Mouse (Mus musculus): Measurements from ENCODE around the gene Fabp1. TPM values are rescaled to one million over a fixed set of nuclear protein-coding genes. Genes with fewer than 3 reads are reported as not detected.

Gene Fabp1
- 6.0 TPM for polyA plus RNA-seq (2015; fragmentation: Illumina TruSeq; extraction: RNeasy Lipid Tissue Mini Kit (QIAGEN cat#74804); ENCODE audit: insufficient read depth, low replicate concordance)

DNA sequence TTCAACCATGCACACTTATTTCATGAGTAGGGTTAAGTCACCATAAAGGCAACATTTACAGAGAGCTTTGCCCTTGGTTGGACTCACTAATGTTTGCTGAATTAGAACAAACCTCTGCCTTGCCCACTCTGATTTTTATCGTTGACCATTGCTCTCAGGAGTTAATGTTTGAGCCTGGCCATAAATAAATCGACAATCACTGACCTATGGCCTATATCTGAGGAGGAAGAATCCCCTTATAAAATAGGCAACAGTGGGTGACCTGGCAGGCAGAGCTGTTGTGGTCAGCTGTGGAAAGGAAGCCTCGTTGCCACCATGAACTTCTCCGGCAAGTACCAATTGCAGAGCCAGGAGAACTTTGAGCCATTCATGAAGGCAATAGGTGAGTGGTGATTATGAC, at the start of gene Fabp1:
Gene Fabp1 (plus strand): TSS at position 216 of the 400 bp plus-strand sequence.

Other genes starting within 250 kb of the Fabp1 start
- not detected for gene Foxi3, start 243.3 kb upstream of the Fabp1 start, polyA plus RNA-seq (2015; fragmentation: Illumina TruSeq; extraction: RNeasy Lipid Tissue Mini Kit (QIAGEN cat#74804); ENCODE audit: insufficient read depth, low replicate concordance)
- 1.7 TPM for gene Thnsl2, start 55.4 kb upstream of the Fabp1 start, polyA plus RNA-seq (2015; fragmentation: Illumina TruSeq; extraction: RNeasy Lipid Tissue Mini Kit (QIAGEN cat#74804); ENCODE audit: insufficient read depth, low replicate concordance)
- 146 TPM for gene Krcc1, start 71.8 kb downstream of the Fabp1 start, polyA plus RNA-seq (2015; fragmentation: Illumina TruSeq; extraction: RNeasy Lipid Tissue Mini Kit (QIAGEN cat#74804); ENCODE audit: insufficient read depth, low replicate concordance)
- gene Smyd1, start 122.4 kb downstream of the Fabp1 start, polyA plus RNA-seq (2015; fragmentation: Illumina TruSeq; extraction: RNeasy Lipid Tissue Mini Kit (QIAGEN cat#74804); ENCODE audit: insufficient read depth, low replicate concordance): 2.0 TPM
- 74.2 TPM for gene Cd8b1, start 123.0 kb downstream of the Fabp1 start, polyA plus RNA-seq (2015; fragmentation: Illumina TruSeq; extraction: RNeasy Lipid Tissue Mini Kit (QIAGEN cat#74804); ENCODE audit: insufficient read depth, low replicate concordance)
- gene Cd8a, start 173.6 kb downstream of the Fabp1 start, polyA plus RNA-seq (2015; fragmentation: Illumina TruSeq; extraction: RNeasy Lipid Tissue Mini Kit (QIAGEN cat#74804); ENCODE audit: insufficient read depth, low replicate concordance): 121 TPM
- gene Rmnd5a, start 240.8 kb downstream of the Fabp1 start, polyA plus RNA-seq (2015; fragmentation: Illumina TruSeq; extraction: RNeasy Lipid Tissue Mini Kit (QIAGEN cat#74804); ENCODE audit: insufficient read depth, low replicate concordance): 93.6 TPM

All from spleen, adult 10 weeks (tissue).